Mouse (Mus musculus) skeletal muscle tissue, postnatal 0 days (tissue): ENCODE results near the gene Smim9. TPM values are rescaled to one million over a fixed set of nuclear protein-coding genes. Genes with fewer than 3 reads are reported as not detected.

ENCODE experiments used
- polyA plus RNA-seq: library from polyadenylated mRNA; unstranded; fragments of >200 nt; fragmentation: Nextera tagmentation; extraction: Ambion mirVana; gene quantifications from 2 replicates; pipeline ENCODE4 v1.2.1, GENCODE M21; 2015

Gene Smim9
- not detected in 2 replicates for polyA plus RNA-seq

GRCm38 (mm10) chrX:75163670-75164069 lies at the start of gene Smim9:
TSS of gene Smim9 (minus strand) at chrX:75163770.

GRCm38 (mm10) chrX:75130467-75131160 lies 33.0 kb downstream of the Smim9 start, which contains the start of gene Mpp1:
TSS of gene Mpp1 (minus strand) at chrX:75131016.

Other genes with a start within 250 kb of the Smim9 start
- gene Gab3, start 78.3 kb downstream of the Smim9 start, polyA plus RNA-seq: 3.3 and 3.5 TPM in 2 replicates
- gene Dkc1, start 67.9 kb downstream of the Smim9 start, polyA plus RNA-seq: 37.8 and 41.3 TPM in 2 replicates
- 23.5 and 29.2 TPM in 2 replicates for gene Mpp1, start 32.8 kb downstream of the Smim9 start, polyA plus RNA-seq
- 86.8 and 97.5 TPM in 2 replicates for gene Fundc2, start 218.6 kb upstream of the Smim9 start, polyA plus RNA-seq
- gene F8, start 218.8 kb upstream of the Smim9 start, polyA plus RNA-seq: 1.1 and 1.5 TPM in 2 replicates